Mouse (Mus musculus): Measurements from ENCODE around the gene Evi5. TPM values are rescaled to one million over a fixed set of nuclear protein-coding genes. Genes with fewer than 3 reads are reported as not detected.

The Evi5 gene
- polyA plus RNA-seq, 1 experiment = 6.2 TPM

GRCm38 (mm10) chr5:107738296-107738695 is 136.6 kb downstream of the Evi5 start:
- H3K36me3 ChIP-seq (ENCODE audit: control insufficient read depth, insufficient read depth, low read length) = no peaks in the 10 kb centered on the region
- no peak overlapping the region for H3K27ac ChIP-seq (ENCODE audit: insufficient read depth, low read length)
- H3K4me1 ChIP-seq (ENCODE audit: control insufficient read depth, insufficient read depth, insufficient read length) = no peaks in the 10 kb centered on the region; the same call in 1 of the 2 replicates
- TF ChIP-seq CTCF (IDR thresholded peaks at IDR 0.05; ENCODE audit: extremely low read depth, insufficient read depth, insufficient read length, insufficient replicate concordance) = no peak
- TF ChIP-seq POLR2A (IDR thresholded peaks at IDR 0.05; ENCODE audit: low read depth, low read length) = no peak
- WGBS = 61% methylated on average over 3 of the region's 3 CpGs
- H3K27me3 ChIP-seq (ENCODE audit: control insufficient read depth, insufficient read depth, low read length) = no peaks in the 10 kb centered on the region
- no peak for DNase-seq (ENCODE audit: low read depth in 1 of 2, low spot score in 2 of 2)
- H3K4me3 ChIP-seq (ENCODE audit: extremely low read depth, insufficient read depth, insufficient read length) = no peak overlapping the region

GRCm38 (mm10) chr5:107736171-107736570 is 138.7 kb downstream of the Evi5 start:
- DNase-seq (ENCODE audit: low read depth in 1 of 2, low spot score in 2 of 2) = no peak
- Histone ChIP-seq H3K27ac (ENCODE audit: insufficient read depth, low read length) (no peak overlapping the region), H3K36me3 (ENCODE audit: control insufficient read depth, insufficient read depth, low read length) (no peaks in the 10 kb centered on the region), H3K27me3 (ENCODE audit: control insufficient read depth, insufficient read depth, low read length) (no peaks in the 10 kb centered on the region), H3K4me1 (ENCODE audit: control insufficient read depth, insufficient read depth, insufficient read length) (no peaks in the 10 kb centered on the region; the same call in 1 of the 2 replicates), H3K4me3 (ENCODE audit: extremely low read depth, insufficient read depth, insufficient read length) (no peak overlapping the region)
- no peak for TF ChIP-seq POLR2A (IDR thresholded peaks at IDR 0.05; ENCODE audit: low read depth, low read length)
- TF ChIP-seq CTCF (IDR thresholded peaks at IDR 0.05; ENCODE audit: extremely low read depth, insufficient read depth, insufficient read length, insufficient replicate concordance) = no peak
- WGBS = 90% methylated on average over 5 of the region's 5 CpGs

- no peak for DNase-seq (ENCODE audit: low read depth in 1 of 2, low spot score in 2 of 2)
- H3K27ac ChIP-seq (ENCODE audit: insufficient read depth, low read length) = no peak overlapping the region
- no peaks in the 10 kb centered on the region for H3K36me3 ChIP-seq (ENCODE audit: control insufficient read depth, insufficient read depth, low read length)
- H3K27me3 ChIP-seq (ENCODE audit: control insufficient read depth, insufficient read depth, low read length) = no peaks in the 10 kb centered on the region
- WGBS = 53% methylated on average over 2 of the region's 2 CpGs
- H3K4me1 ChIP-seq (ENCODE audit: control insufficient read depth, insufficient read depth, insufficient read length) = peaks cover under 1% of the 10 kb centered on the region; the same call in 1 of the 2 replicates
- no peak overlapping the region for H3K4me3 ChIP-seq (ENCODE audit: extremely low read depth, insufficient read depth, insufficient read length)
- no peak for TF ChIP-seq CTCF (IDR thresholded peaks at IDR 0.05; ENCODE audit: extremely low read depth, insufficient read depth, insufficient read length, insufficient replicate concordance)
- no peak for TF ChIP-seq POLR2A (IDR thresholded peaks at IDR 0.05; ENCODE audit: low read depth, low read length)
Observed at GRCm38 (mm10) chr5:107731844-107732243, 143.1 kb downstream of the Evi5 start.

- peaks cover 4% of the 10 kb centered on the region for H3K4me1 ChIP-seq (ENCODE audit: control insufficient read depth, insufficient read depth, insufficient read length)
- H3K36me3 ChIP-seq (ENCODE audit: control insufficient read depth, insufficient read depth, low read length) = no peaks in the 10 kb centered on the region
- H3K4me3 ChIP-seq (ENCODE audit: extremely low read depth, insufficient read depth, insufficient read length) = no peak overlapping the region
- no peak for DNase-seq (ENCODE audit: low read depth in 1 of 2, low spot score in 2 of 2)
- 41% methylated on average over 3 of the region's 3 CpGs for WGBS
- no peak overlapping the region for H3K27ac ChIP-seq (ENCODE audit: insufficient read depth, low read length)
- TF ChIP-seq POLR2A (IDR thresholded peaks at IDR 0.05; ENCODE audit: low read depth, low read length) = no peak
- H3K27me3 ChIP-seq (ENCODE audit: control insufficient read depth, insufficient read depth, low read length) = no peaks in the 10 kb centered on the region
Observed at GRCm38 (mm10) chr5:107731408-107731807, 143.5 kb downstream of the Evi5 start.

- Histone ChIP-seq H3K36me3 (ENCODE audit: control insufficient read depth, insufficient read depth, low read length) (no peaks in the 10 kb centered on the region), H3K4me1 (ENCODE audit: control insufficient read depth, insufficient read depth, insufficient read length) (peaks cover 10% of the 10 kb centered on the region), H3K27ac (ENCODE audit: insufficient read depth, low read length) (no peak overlapping the region), H3K27me3 (ENCODE audit: control insufficient read depth, insufficient read depth, low read length) (no peaks in the 10 kb centered on the region), H3K4me3 (ENCODE audit: extremely low read depth, insufficient read depth, insufficient read length) (peak overlapping the region; percentile 69; the same call in 1 of the 2 replicates)
- no peak for DNase-seq (ENCODE audit: low read depth in 1 of 2, low spot score in 2 of 2)
- WGBS = 19% methylated on average over 12 of the region's 12 CpGs
- TF ChIP-seq CTCF (IDR thresholded peaks at IDR 0.05; ENCODE audit: extremely low read depth, insufficient read depth, insufficient read length, insufficient replicate concordance) (no peak), POLR2A (IDR thresholded peaks at IDR 0.05; ENCODE audit: low read depth, low read length) (no peak)
Observed at GRCm38 (mm10) chr5:107727007-107727402, 147.9 kb downstream of the Evi5 start.

- Histone ChIP-seq H3K27ac (ENCODE audit: insufficient read depth, low read length) (peak overlapping the region; percentile 75), H3K4me1 (ENCODE audit: control insufficient read depth, insufficient read depth, insufficient read length) (peaks cover 10% of the 10 kb centered on the region), H3K27me3 (ENCODE audit: control insufficient read depth, insufficient read depth, low read length) (no peaks in the 10 kb centered on the region), H3K36me3 (ENCODE audit: control insufficient read depth, insufficient read depth, low read length) (no peaks in the 10 kb centered on the region), H3K4me3 (ENCODE audit: extremely low read depth, insufficient read depth, insufficient read length) (peak overlapping the region; percentile 69)
- under 1% methylated on average over 57 of the region's 57 CpGs for WGBS
- TF ChIP-seq POLR2A (IDR thresholded peaks at IDR 0.05; ENCODE audit: low read depth, low read length) = no peak
- TF ChIP-seq CTCF (IDR thresholded peaks at IDR 0.05; ENCODE audit: extremely low read depth, insufficient read depth, insufficient read length, insufficient replicate concordance) = no peak
- no peak for DNase-seq (ENCODE audit: low read depth in 1 of 2, low spot score in 2 of 2)
Observed at GRCm38 (mm10) chr5:107726281-107727006, 148.5 kb downstream of the Evi5 start.
